Mouse (Mus musculus) myocyte (in vitro differentiated cells): ENCODE results near the gene Oxnad1. TPM values are rescaled to one million over a fixed set of nuclear protein-coding genes. Genes with fewer than 3 reads are reported as not detected.

Source experiments
- H3K27me3 ChIP-seq: one replicate; pipeline ENCODE4 v1.6.1; 2011; ENCODE audit not compliant: control insufficient read depth, insufficient read depth, insufficient read length
- H3K36me3 ChIP-seq: one replicate; pipeline ENCODE4 v1.6.1; 2011; ENCODE audit not compliant: control insufficient read depth, insufficient read depth
- H3K4me2 ChIP-seq: one replicate; pipeline ENCODE4 v1.6.1; 2011; ENCODE audit warnings: low read depth, control low read depth
- H3K4me3 ChIP-seq: one replicate; pipeline ENCODE4 v1.5.1; 2011; ENCODE audit warnings: mild to moderate bottlenecking, control low read depth, moderate library complexity
- H3K79me2 ChIP-seq: one replicate; pipeline ENCODE4 v1.6.1; 2011; ENCODE audit not compliant: control insufficient read depth, insufficient read depth
- H3ac ChIP-seq: one replicate; pipeline ENCODE4 v1.6.1; 2011; ENCODE audit not compliant: control insufficient read depth, insufficient read length
- CEBPB ChIP-seq: IDR thresholded peaks from 2 replicates; pipeline ENCODE4 v1.6.1; 2011; ENCODE audit warnings: mild to moderate bottlenecking, moderate library complexity; ENCODE audit not compliant: poor library complexity, insufficient read depth, severe bottlenecking
- E2F4 ChIP-seq: IDR thresholded peaks from one replicate; pipeline ENCODE4 v1.6.1; 2011; ENCODE audit warnings: mild to moderate bottlenecking, control low read depth, moderate library complexity; ENCODE audit not compliant: insufficient read depth
- MAX ChIP-seq: IDR thresholded peaks from one replicate; pipeline ENCODE4 v1.6.1; 2011; ENCODE audit warnings: low read depth, mild to moderate bottlenecking, control low read depth
- MYOD1 ChIP-seq, 3 experiments: IDR thresholded peaks; one replicate each; pipeline ENCODE4 v1.6.1; 2011; ENCODE audit warnings: control low read depth in 2 of 3, low read depth in 2 of 3, mild to moderate bottlenecking in 2 of 3, moderate library complexity in 1 of 3; ENCODE audit not compliant: insufficient read length in 2 of 3, control insufficient read depth in 1 of 3
- MYOG ChIP-seq, 3 experiments: IDR thresholded peaks; one replicate each; pipeline ENCODE4 v1.6.1; 2011; ENCODE audit warnings: control low read depth in 2 of 3, low read depth in 2 of 3, mild to moderate bottlenecking in 2 of 3; ENCODE audit not compliant: insufficient read length in 2 of 3, control insufficient read depth in 1 of 3, insufficient read depth in 1 of 3
- POLR2A ChIP-seq: IDR thresholded peaks from one replicate; pipeline ENCODE4 v1.6.1; 2011; ENCODE audit warnings: low read depth, mild to moderate bottlenecking, control low read depth, moderate library complexity; ENCODE audit not compliant: insufficient read length
- POLR2AphosphoS2 ChIP-seq: IDR thresholded peaks from one replicate; pipeline ENCODE4 v1.6.1; 2011; ENCODE audit warnings: low read depth, control low read depth; ENCODE audit not compliant: insufficient read length
- REST ChIP-seq: IDR thresholded peaks from one replicate; pipeline ENCODE4 v1.6.1; 2011; ENCODE audit warnings: mild to moderate bottlenecking, control low read depth, moderate library complexity; ENCODE audit not compliant: insufficient read depth, insufficient read length
- SRF ChIP-seq: IDR thresholded peaks from one replicate; pipeline ENCODE4 v1.6.1; 2011; ENCODE audit warnings: low read depth; ENCODE audit not compliant: control insufficient read depth, insufficient read length
- TCF12 ChIP-seq: IDR thresholded peaks from one replicate; pipeline ENCODE4 v1.6.1; 2011; ENCODE audit warnings: mild to moderate bottlenecking, control low read depth; ENCODE audit not compliant: poor library complexity, insufficient read depth, severe bottlenecking
- TCF3 ChIP-seq: IDR thresholded peaks from one replicate; pipeline ENCODE4 v1.6.1; 2011; ENCODE audit warnings: low read depth, control low read depth; ENCODE audit not compliant: insufficient read length
- USF1 ChIP-seq: IDR thresholded peaks from one replicate; pipeline ENCODE4 v1.6.1; 2011; ENCODE audit warnings: low read depth, mild to moderate bottlenecking, control low read depth, moderate library complexity
- polyA plus RNA-seq: library from polyadenylated mRNA; unstranded; fragments of >200 nt; fragmentation: generic; extraction: Trizol; gene quantifications from one replicate; pipeline ENCODE4 v1.2.1, GENCODE M21; 2012; ENCODE audit warnings: missing spikeins

The Oxnad1 gene
- polyA plus RNA-seq, 1 experiment = 24.8 TPM

DNA sequence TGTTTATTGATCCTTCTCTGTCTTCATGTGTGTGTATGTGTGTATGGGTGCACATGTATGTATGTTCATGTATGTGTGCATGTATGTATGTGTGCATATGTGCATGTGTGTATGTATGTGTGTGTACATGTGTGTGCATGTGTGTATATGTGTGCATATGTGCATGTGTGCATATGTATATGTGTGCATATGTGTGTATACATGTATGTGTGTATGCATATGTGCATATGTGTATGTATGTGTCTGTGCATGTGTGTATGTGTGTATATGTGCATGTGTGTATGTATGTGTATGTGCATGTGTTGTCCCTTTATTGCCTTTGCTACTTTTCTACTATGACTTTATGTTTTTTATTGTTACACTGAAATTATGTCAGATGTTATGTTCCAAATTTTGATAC is 59.6 kb downstream of the Oxnad1 start:
- TF ChIP-seq TCF12 (no peak), REST (no peak), CEBPB (no peak), E2F4 (no peak), TCF3 (no peak), SRF (no peak), MYOG (IDR thresholded peaks at IDR 0.05; ENCODE audit: control insufficient read depth in 1 of 3, insufficient read depth in 1 of 3, insufficient read length in 2 of 3, low read depth in 2 of 3) (no peak), POLR2A (no peak), POLR2AphosphoS2 (no peak), MAX (no peak), USF1 (no peak), MYOD1 (IDR thresholded peaks at IDR 0.05; ENCODE audit: control insufficient read depth in 1 of 3, insufficient read length in 2 of 3, low read depth in 2 of 3) (no peak)
- H3K79me2 ChIP-seq = no peaks in the 10 kb centered on the region
- no peak overlapping the region for H3K4me3 ChIP-seq
- H3K4me2 ChIP-seq = no peak overlapping the region
- H3K36me3 ChIP-seq = no peaks in the 10 kb centered on the region
- H3K27me3 ChIP-seq = peaks cover 16% of the 10 kb centered on the region
- no peak overlapping the region for H3ac ChIP-seq

DNA sequence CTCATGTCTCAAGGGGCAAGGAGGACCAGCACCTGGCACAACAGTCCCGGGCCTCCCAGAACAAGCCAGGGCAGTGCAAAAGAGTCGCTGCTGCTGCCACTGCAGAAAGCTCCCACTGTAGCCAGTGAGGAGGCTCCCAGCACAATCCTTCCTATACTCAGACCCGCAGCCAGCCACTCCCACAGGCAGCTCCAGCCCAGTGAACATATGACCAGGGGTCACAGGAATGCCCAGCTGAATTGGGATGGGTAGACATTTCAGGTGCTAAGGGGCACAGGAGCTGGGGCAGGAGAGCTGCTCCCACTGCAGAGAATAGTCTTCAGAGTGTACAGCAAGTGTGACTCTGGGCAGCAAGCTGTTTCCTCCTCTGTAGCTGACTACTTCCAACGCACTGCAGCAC is 60.2 kb downstream of the Oxnad1 start:
- H3ac ChIP-seq = no peak overlapping the region
- no peaks in the 10 kb centered on the region for H3K36me3 ChIP-seq
- H3K4me2 ChIP-seq = no peak overlapping the region
- no peak overlapping the region for H3K4me3 ChIP-seq
- peaks cover 16% of the 10 kb centered on the region for H3K27me3 ChIP-seq
- TF ChIP-seq SRF (no peak), TCF3 (no peak), REST (no peak), E2F4 (no peak), POLR2A (no peak), MYOD1 (IDR thresholded peaks at IDR 0.05; ENCODE audit: control insufficient read depth in 1 of 3, insufficient read length in 2 of 3, low read depth in 2 of 3) (no peak), MAX (no peak), CEBPB (no peak), USF1 (no peak), MYOG (IDR thresholded peaks at IDR 0.05; ENCODE audit: control insufficient read depth in 1 of 3, insufficient read depth in 1 of 3, insufficient read length in 2 of 3, low read depth in 2 of 3) (no peak), TCF12 (no peak), POLR2AphosphoS2 (no peak)
- H3K79me2 ChIP-seq = no peaks in the 10 kb centered on the region

DNA sequence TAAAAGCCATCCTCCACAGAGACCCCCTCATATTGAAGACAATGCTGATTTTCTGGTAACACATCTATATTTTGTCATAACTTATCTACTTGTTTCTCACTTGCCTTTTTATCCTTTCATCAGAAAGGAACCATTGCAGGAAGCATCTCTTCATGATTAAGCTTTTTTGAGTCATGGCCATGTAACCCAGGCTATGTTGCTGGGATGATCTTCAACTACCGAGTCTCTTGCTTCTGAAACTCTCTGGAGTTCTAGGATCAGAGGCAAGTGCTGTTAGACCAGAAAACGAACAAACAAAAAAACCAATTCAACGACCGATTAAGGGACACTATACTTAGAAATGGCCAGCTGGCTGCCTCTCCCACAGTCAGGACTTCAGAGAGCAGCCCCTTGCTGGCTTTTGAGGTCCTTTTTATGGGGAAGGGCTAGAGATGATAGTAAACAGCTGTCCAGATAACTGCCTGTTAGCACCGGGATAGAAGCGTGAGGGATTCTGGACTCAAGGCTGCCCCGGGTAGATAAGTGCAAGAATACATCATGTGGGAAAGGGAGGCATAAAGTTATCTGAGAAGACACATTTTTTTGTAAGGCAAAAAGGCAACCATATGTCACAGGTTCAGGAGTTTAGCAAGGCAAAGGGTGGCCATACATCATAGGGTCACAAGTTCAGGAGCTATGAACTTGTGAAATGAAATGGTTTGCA is 60.8 kb downstream of the Oxnad1 start:
- H3ac ChIP-seq = no peak overlapping the region
- H3K27me3 ChIP-seq = peaks cover 16% of the 10 kb centered on the region
- no peak overlapping the region for H3K4me2 ChIP-seq
- H3K79me2 ChIP-seq = no peaks in the 10 kb centered on the region
- H3K36me3 ChIP-seq = no peaks in the 10 kb centered on the region
- no peak overlapping the region for H3K4me3 ChIP-seq
- no peak for TF ChIP-seq MAX
- TF ChIP-seq TCF12 = no peak
- TF ChIP-seq POLR2AphosphoS2 = no peak
- TF ChIP-seq SRF = no peak
- TF ChIP-seq MYOD1 (IDR thresholded peaks at IDR 0.05; ENCODE audit: control insufficient read depth in 1 of 3, insufficient read length in 2 of 3, low read depth in 2 of 3) = no peak
- TF ChIP-seq E2F4 = no peak
- no peak for TF ChIP-seq MYOG (IDR thresholded peaks at IDR 0.05; ENCODE audit: control insufficient read depth in 1 of 3, insufficient read depth in 1 of 3, insufficient read length in 2 of 3, low read depth in 2 of 3)
- TF ChIP-seq POLR2A = no peak
- no peak for TF ChIP-seq TCF3
- no peak for TF ChIP-seq REST
- no peak for TF ChIP-seq USF1
- no peak for TF ChIP-seq CEBPB

DNA sequence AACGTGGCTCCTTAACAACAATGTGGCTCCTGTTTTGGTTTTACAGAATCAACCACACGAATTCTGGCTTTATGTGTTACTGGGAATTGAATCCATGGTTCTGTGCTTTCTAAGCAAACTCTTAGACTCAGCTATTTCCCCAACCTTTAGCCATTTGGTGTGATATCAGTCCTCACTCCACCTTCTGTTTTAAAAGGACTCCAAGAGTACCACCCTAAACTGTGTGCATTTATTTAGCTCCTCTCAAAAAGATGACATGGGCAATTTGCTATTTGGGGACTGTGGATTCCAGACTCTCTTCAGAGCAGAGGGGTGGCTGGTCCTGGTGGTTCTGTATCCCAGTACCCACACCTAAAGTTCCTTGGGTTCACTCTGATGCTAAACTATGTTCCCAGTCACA is 61.4 kb downstream of the Oxnad1 start:
- TF ChIP-seq TCF3 (no peak), MAX (no peak), SRF (no peak), CEBPB (no peak), MYOD1 (IDR thresholded peaks at IDR 0.05; ENCODE audit: control insufficient read depth in 1 of 3, insufficient read length in 2 of 3, low read depth in 2 of 3) (no peak), MYOG (IDR thresholded peaks at IDR 0.05; ENCODE audit: control insufficient read depth in 1 of 3, insufficient read depth in 1 of 3, insufficient read length in 2 of 3, low read depth in 2 of 3) (no peak), TCF12 (no peak), REST (no peak), POLR2A (no peak), E2F4 (no peak), USF1 (no peak), POLR2AphosphoS2 (no peak)
- Histone ChIP-seq H3K27me3 (peaks cover 20% of the 10 kb centered on the region), H3K36me3 (no peaks in the 10 kb centered on the region), H3ac (no peak overlapping the region), H3K4me3 (no peak overlapping the region), H3K4me2 (no peak overlapping the region), H3K79me2 (no peaks in the 10 kb centered on the region)
